Mouse (Mus musculus): ENCODE results near the gene Tdpoz2. TPM values are rescaled to one million over a fixed set of nuclear protein-coding genes. Genes with fewer than 3 reads are reported as not detected.
A peak's percentile ranks its signal among the peaks of the same experiment; 100 is the strongest.
"Not testable (repeated sequence)": the region's sequence is repeated elsewhere in the genome, so short reads cannot be mapped to it uniquely, and the experiment has no call there.

Tdpoz2 gene
- polyA plus RNA-seq (2014; fragmentation: Nextera tagmentation; extraction: Ambion mirVana) = not detected in 2 replicates

- Histone ChIP-seq H3K4me2 (ENCODE audit: low read depth, low read length, severe bottlenecking) (no peak within 1 kb of the TSS), H3K36me3 (ENCODE audit: control insufficient read depth, insufficient read depth, low read length) (no peaks in the 10 kb centered on the region), H3K4me1 (replicated peaks; ENCODE audit: control insufficient read depth, insufficient read depth, low read length) (no peaks in the 10 kb centered on the region), H3K9me3 (ENCODE audit: control insufficient read depth, low read length) (no peaks in the 10 kb centered on the region), H3K9ac (ENCODE audit: low read length) (no peak within 1 kb of the TSS), H3K4me3 (ENCODE audit: low read depth, low read length) (no peak within 1 kb of the TSS), H3K27me3 (ENCODE audit: control insufficient read depth, insufficient read depth, low read length) (no peaks in the 10 kb centered on the region), H3K27ac (ENCODE audit: low read depth, low read length) (no peak within 1 kb of the TSS)
- DNase-seq (ENCODE audit: low spot score) = no peak
- 77% methylated on average over 3 of the region's 3 CpGs for WGBS
- ATAC-seq (replicated peaks; ENCODE audit: low FRiP score) = no peak
These were observed at the start of gene Tdpoz2 for GRCm38 (mm10) chr3:93652586-93652985. Gene Tdpoz2 (minus strand): TSS chr3:93652686.

DNA sequence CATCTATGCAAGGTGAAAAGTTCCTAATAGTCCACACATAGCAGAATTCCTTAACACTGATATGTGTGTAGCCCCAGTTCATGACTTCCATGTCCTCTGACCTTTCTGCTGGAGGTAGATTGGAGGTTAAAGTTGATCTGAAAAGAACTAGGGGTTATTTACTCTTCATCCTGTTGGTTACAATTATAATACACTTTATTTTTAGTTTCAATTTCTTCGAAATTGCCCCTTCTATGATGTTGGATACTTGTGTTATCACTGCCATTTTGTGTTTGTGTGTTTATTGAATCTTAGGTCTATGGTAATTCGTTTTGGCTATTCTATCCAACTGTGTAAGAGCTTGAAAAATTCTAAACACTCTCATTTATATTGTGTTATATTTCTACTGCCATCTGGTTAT lies 40.5 kb upstream of the Tdpoz2 start, which contains the start of gene Gm37596:
Gene Gm37596 (minus strand): TSS at position 101 of the 400 bp plus-strand sequence.
- WGBS = 50% methylated on average over 1 of the region's 2 CpGs
- not testable (repeated sequence) for H3K36me3 ChIP-seq (ENCODE audit: control insufficient read depth, insufficient read depth, low read length); H3K27ac ChIP-seq (ENCODE audit: low read depth, low read length); H3K9ac ChIP-seq (ENCODE audit: low read length); H3K4me2 ChIP-seq (ENCODE audit: low read depth, low read length, severe bottlenecking); ATAC-seq (replicated peaks; ENCODE audit: low FRiP score); H3K4me3 ChIP-seq (ENCODE audit: low read depth, low read length); H3K9me3 ChIP-seq (ENCODE audit: control insufficient read depth, low read length); DNase-seq (ENCODE audit: low spot score); H3K4me1 ChIP-seq (replicated peaks; ENCODE audit: control insufficient read depth, insufficient read depth, low read length); H3K27me3 ChIP-seq (ENCODE audit: control insufficient read depth, insufficient read depth, low read length)

GRCm38 (mm10) chr3:93676210-93676609 lies 23.7 kb upstream of the Tdpoz2 start, which contains the start of gene Tdpoz1:
Gene Tdpoz1 (minus strand): TSS chr3:93676310.
- not testable (repeated sequence) for H3K27ac ChIP-seq (ENCODE audit: low read depth, low read length); H3K27me3 ChIP-seq (ENCODE audit: control insufficient read depth, insufficient read depth, low read length); H3K4me3 ChIP-seq (ENCODE audit: low read depth, low read length); H3K4me2 ChIP-seq (ENCODE audit: low read depth, low read length, severe bottlenecking); H3K9me3 ChIP-seq (ENCODE audit: control insufficient read depth, low read length); DNase-seq (ENCODE audit: low spot score); ATAC-seq (replicated peaks; ENCODE audit: low FRiP score); H3K9ac ChIP-seq (ENCODE audit: low read length); H3K4me1 ChIP-seq (replicated peaks; ENCODE audit: control insufficient read depth, insufficient read depth, low read length); H3K36me3 ChIP-seq (ENCODE audit: control insufficient read depth, insufficient read depth, low read length)
- 95% methylated on average over 2 of the region's 4 CpGs for WGBS

GRCm38 (mm10) chr3:93670805-93671503 lies 18.5 kb upstream of the Tdpoz2 start:
- H3K4me2 ChIP-seq (ENCODE audit: low read depth, low read length, severe bottlenecking); DNase-seq (ENCODE audit: low spot score); ATAC-seq (replicated peaks; ENCODE audit: low FRiP score); H3K9ac ChIP-seq (ENCODE audit: low read length); H3K36me3 ChIP-seq (ENCODE audit: control insufficient read depth, insufficient read depth, low read length); H3K9me3 ChIP-seq (ENCODE audit: control insufficient read depth, low read length); H3K27ac ChIP-seq (ENCODE audit: low read depth, low read length); H3K4me3 ChIP-seq (ENCODE audit: low read depth, low read length); H3K27me3 ChIP-seq (ENCODE audit: control insufficient read depth, insufficient read depth, low read length); H3K4me1 ChIP-seq (replicated peaks; ENCODE audit: control insufficient read depth, insufficient read depth, low read length): not testable (repeated sequence)
- 79% methylated on average over 5 of the region's 6 CpGs for WGBS

DNA sequence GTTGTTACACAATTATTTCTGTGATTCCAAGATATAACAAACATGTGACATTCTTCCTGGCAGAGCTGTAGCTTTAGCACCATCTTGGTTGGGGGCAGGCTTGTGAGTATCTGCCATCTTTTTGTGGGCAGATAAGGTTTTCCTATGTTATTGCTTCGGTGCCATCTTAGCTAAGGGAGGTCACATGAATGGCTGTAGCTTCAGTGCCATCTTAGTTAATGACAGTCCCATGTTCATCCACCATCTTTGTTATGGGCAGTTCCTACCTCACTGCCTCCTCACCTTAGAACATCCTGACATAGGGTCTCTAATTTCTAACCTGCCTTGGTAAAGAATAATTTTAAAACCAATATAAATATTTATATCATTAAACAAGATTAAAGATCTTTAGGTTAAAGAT lies 1.8 kb upstream of the Tdpoz2 start:
- H3K27me3 ChIP-seq (ENCODE audit: control insufficient read depth, insufficient read depth, low read length) = no peaks in the 10 kb centered on the region
- H3K27ac ChIP-seq (ENCODE audit: low read depth, low read length) = no peak overlapping the region
- H3K9me3 ChIP-seq (ENCODE audit: control insufficient read depth, low read length) = no peaks in the 10 kb centered on the region
- no peak for ATAC-seq (replicated peaks; ENCODE audit: low FRiP score)
- WGBS = 74% methylated on average over 1 of the region's 1 CpGs
- H3K4me2 ChIP-seq (ENCODE audit: low read depth, low read length, severe bottlenecking) = no peak overlapping the region
- DNase-seq (ENCODE audit: low spot score) = no peak
- no peak overlapping the region for H3K4me3 ChIP-seq (ENCODE audit: low read depth, low read length)
- no peak overlapping the region for H3K9ac ChIP-seq (ENCODE audit: low read length)
- H3K36me3 ChIP-seq (ENCODE audit: control insufficient read depth, insufficient read depth, low read length) = no peaks in the 10 kb centered on the region
- no peaks in the 10 kb centered on the region for H3K4me1 ChIP-seq (replicated peaks; ENCODE audit: control insufficient read depth, insufficient read depth, low read length)

DNA sequence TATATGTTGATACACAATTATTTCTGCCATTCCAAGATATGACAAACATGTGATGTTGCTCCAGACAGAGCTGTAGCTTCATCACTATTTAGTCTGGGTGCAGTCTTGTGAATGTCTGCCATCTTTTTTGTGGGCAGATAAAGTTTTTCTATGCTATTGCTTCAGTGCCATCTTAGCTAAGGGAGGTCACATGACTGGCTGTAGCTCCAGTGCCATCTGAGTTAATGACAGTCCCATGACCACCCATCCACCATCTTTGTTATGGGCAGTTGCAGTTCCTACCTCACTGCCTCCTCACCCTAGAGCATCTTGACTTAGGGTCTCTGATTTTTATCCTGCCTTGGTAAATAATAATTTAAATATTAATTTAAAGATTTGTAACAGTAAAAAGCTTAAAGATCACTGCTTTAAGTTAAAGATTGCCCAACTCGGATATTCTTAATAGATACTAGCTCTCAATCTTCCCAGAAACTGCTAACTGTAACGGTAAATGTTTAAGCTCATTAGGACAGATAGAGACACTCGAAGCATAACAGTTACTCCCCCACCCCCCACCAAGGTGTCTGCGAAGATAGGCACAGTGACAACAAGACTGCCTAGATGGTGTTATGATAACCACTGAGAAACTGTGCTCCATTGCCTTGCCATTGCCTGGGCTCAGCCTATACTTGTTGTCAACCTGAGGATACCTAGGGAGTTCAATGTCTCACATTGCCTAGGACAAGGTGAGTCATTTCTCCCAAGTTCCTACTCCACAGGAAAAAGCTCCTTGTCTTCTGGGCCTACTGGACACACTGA lies 21.4 kb downstream of the Tdpoz2 start:
- 85% methylated on average over 4 of the region's 4 CpGs for WGBS
- not testable (repeated sequence) for ATAC-seq (replicated peaks; ENCODE audit: low FRiP score); DNase-seq (ENCODE audit: low spot score); H3K4me2 ChIP-seq (ENCODE audit: low read depth, low read length, severe bottlenecking); H3K36me3 ChIP-seq (ENCODE audit: control insufficient read depth, insufficient read depth, low read length); H3K27me3 ChIP-seq (ENCODE audit: control insufficient read depth, insufficient read depth, low read length); H3K4me3 ChIP-seq (ENCODE audit: low read depth, low read length); H3K27ac ChIP-seq (ENCODE audit: low read depth, low read length); H3K9ac ChIP-seq (ENCODE audit: low read length); H3K4me1 ChIP-seq (replicated peaks; ENCODE audit: control insufficient read depth, insufficient read depth, low read length); H3K9me3 ChIP-seq (ENCODE audit: control insufficient read depth, low read length)

GRCm38 (mm10) chr3:93608970-93609369 lies 43.5 kb downstream of the Tdpoz2 start:
- H3K4me1 ChIP-seq (replicated peaks; ENCODE audit: control insufficient read depth, insufficient read depth, low read length); H3K4me3 ChIP-seq (ENCODE audit: low read depth, low read length); H3K4me2 ChIP-seq (ENCODE audit: low read depth, low read length, severe bottlenecking); H3K36me3 ChIP-seq (ENCODE audit: control insufficient read depth, insufficient read depth, low read length); H3K27ac ChIP-seq (ENCODE audit: low read depth, low read length); DNase-seq (ENCODE audit: low spot score); H3K9me3 ChIP-seq (ENCODE audit: control insufficient read depth, low read length); H3K9ac ChIP-seq (ENCODE audit: low read length); H3K27me3 ChIP-seq (ENCODE audit: control insufficient read depth, insufficient read depth, low read length): not testable (repeated sequence)
- 0 out of 2 replicates have a peak, but pooled peaks have one; percentile 65 for ATAC-seq (replicated peaks; ENCODE audit: low FRiP score)

DNA sequence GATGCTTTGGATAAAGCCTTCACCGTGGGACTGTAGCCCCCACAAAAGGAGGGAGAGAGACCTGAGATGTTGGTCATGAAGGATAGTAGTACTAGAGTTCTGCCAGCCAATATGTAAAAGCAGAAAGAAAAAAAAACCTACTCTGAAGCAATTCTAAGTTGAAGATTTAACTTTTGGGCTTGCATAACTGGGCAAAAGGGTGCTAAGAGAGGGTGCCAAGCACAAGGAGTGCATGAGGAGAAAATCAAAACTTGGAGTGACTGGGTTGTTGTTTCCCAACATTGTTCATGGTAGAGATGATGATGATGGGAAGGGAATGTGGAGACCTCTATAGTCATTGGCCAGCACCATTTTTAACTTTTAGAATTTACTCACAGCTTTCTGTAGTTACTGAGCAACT lies 50.6 kb downstream of the Tdpoz2 start:
- no peak overlapping the region for H3K27ac ChIP-seq (ENCODE audit: low read depth, low read length)
- ATAC-seq (replicated peaks; ENCODE audit: low FRiP score) (no peak), DNase-seq (ENCODE audit: low spot score) (no peak)
- no peaks in the 10 kb centered on the region for H3K36me3 ChIP-seq (ENCODE audit: control insufficient read depth, insufficient read depth, low read length)
- no peak overlapping the region for H3K4me3 ChIP-seq (ENCODE audit: low read depth, low read length)
- no peaks in the 10 kb centered on the region for H3K9me3 ChIP-seq (ENCODE audit: control insufficient read depth, low read length)
- peaks cover 3% of the 10 kb centered on the region; the same call in 1 of the 2 replicates for H3K4me1 ChIP-seq (replicated peaks; ENCODE audit: control insufficient read depth, insufficient read depth, low read length)
- H3K27me3 ChIP-seq (ENCODE audit: control insufficient read depth, insufficient read depth, low read length) = no peaks in the 10 kb centered on the region
- WGBS = 72% methylated on average over 1 of the region's 1 CpGs
- no peak overlapping the region for H3K4me2 ChIP-seq (ENCODE audit: low read depth, low read length, severe bottlenecking)
- H3K9ac ChIP-seq (ENCODE audit: low read length) = no peak overlapping the region
